Mouse (Mus musculus): ENCODE results near the gene Neurl1a.

DNA sequence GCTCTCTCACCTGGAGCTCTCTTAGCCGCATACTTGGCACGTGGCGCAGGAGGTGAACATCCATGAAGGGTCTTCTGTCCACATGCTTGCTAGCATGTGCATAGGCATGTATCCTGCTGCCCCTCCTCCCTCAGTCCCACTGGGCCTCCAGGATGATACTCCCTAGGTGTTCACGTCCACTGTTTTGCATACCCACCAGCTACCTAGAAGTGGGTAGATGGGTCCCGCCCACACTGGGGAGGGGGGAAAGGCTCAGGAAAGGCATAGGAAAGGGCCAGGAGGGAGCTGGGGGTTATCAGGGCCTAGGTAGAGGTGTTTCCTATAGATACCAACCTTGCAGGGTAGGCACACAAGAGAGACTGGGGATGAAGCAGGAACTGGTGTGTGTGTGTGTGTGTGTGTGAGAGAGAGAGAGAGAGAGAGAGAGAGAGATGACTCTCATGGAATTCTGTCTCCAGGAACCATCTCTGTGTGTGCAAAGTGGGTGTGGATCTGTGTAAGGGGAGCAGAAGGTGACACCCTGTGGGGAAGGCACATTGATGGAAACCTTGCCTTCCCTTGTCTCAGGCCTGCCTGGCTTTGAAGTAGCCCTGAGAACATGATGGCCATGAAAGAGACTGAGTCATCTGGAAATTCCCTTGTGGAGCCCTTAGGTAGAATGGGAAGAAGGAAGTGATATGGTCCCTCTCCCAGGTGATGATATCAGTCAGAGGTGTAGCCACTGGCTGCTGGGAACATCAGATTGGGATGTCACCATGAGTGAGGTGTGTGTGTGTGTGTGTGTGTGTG, 53.7 kb downstream of the Neurl1a start:
- TF ChIP-seq CTCF (IDR thresholded peaks at IDR 0.05; ENCODE audit: control insufficient read depth, insufficient read depth, insufficient read length) (no peak), USF1 (IDR thresholded peaks at IDR 0.05; ENCODE audit: low read depth) (no peak), MYOD1 (IDR thresholded peaks at IDR 0.05; ENCODE audit: control insufficient read depth, insufficient read length, low read depth) (no peak)

Data from C2C12 (cell line).